Mouse (Mus musculus) forebrain, embryonic 13.5 days (tissue): ENCODE results near the gene Kif3a. TPM values are rescaled to one million over a fixed set of nuclear protein-coding genes. Genes with fewer than 3 reads are reported as not detected.

Experiments used
- ATAC-seq: fragments of 200-750 bp; cut with Nextera tagmentation; 2 replicates; pipeline ENCODE4 v1.8.0; 2017
- H3K27ac ChIP-seq: fragments of 300-500 bp; sonication (generic); 2 replicates; pipeline ENCODE4 v1.5.1; 2015; ENCODE audit warnings: inconsistent platforms, mild to moderate bottlenecking, moderate library complexity
- H3K27me3 ChIP-seq: fragments of 300-500 bp; sonication (generic); 2 replicates; pipeline ENCODE4 v1.6.1; 2015; ENCODE audit warnings: mild to moderate bottlenecking, inconsistent platforms
- H3K36me3 ChIP-seq: fragments of 300-500 bp; sonication (generic); 2 replicates; pipeline ENCODE4 v1.6.1; 2015; ENCODE audit warnings: mild to moderate bottlenecking, inconsistent platforms; ENCODE audit not compliant: poor library complexity, severe bottlenecking
- H3K4me1 ChIP-seq: fragments of 300-500 bp; sonication (generic); 2 replicates; pipeline ENCODE4 v1.6.1; 2015; ENCODE audit warnings: inconsistent platforms
- H3K4me2 ChIP-seq: fragments of 300-500 bp; sonication (generic); 2 replicates; pipeline ENCODE4 v1.6.1; 2015; ENCODE audit warnings: inconsistent platforms, mild to moderate bottlenecking, moderate library complexity
- H3K4me3 ChIP-seq: fragments of 300-500 bp; sonication (generic); 2 replicates; pipeline ENCODE4 v1.5.1; 2015; ENCODE audit warnings: mild to moderate bottlenecking, inconsistent platforms
- H3K9ac ChIP-seq: fragments of 300-500 bp; sonication (generic); 2 replicates; pipeline ENCODE4 v1.6.1; 2015; ENCODE audit warnings: mild to moderate bottlenecking, inconsistent platforms
- H3K9me3 ChIP-seq: fragments of 300-500 bp; sonication (generic); replicated peaks from 2 replicates; pipeline ENCODE4 v1.6.1; 2016; ENCODE audit warnings: inconsistent platforms
- WGBS: fragments of 180-500 bp; shearing (Covaris S2); methylation state at CpG from one replicate; pipeline ENCODE4 v1.1.7; 2015; 5-methylcytosine and 5-hydroxymethylcytosine counted together
- polyA plus RNA-seq: library from polyadenylated mRNA; unstranded; fragments of >200 nt; fragmentation: Nextera tagmentation; extraction: Ambion mirVana; gene quantifications from 2 replicates; pipeline ENCODE4 v1.2.1, GENCODE M21; 2015

The Kif3a gene
- polyA plus RNA-seq, 1 experiment from 2014 or later: 199 TPM

- Histone ChIP-seq H3K36me3 (peaks cover 94% of the 10 kb centered on the region), H3K4me3 (no peak overlapping the region), H3K27me3 (no peaks in the 10 kb centered on the region), H3K9me3 (no peaks in the 10 kb centered on the region), H3K4me1 (no peaks in the 10 kb centered on the region), H3K4me2 (no peak overlapping the region), H3K27ac (no peak overlapping the region), H3K9ac (no peak overlapping the region)
- WGBS: 40% methylated on average over 15 of the region's 15 CpGs
- ATAC-seq: no peak
Observed at GRCm38 (mm10) chr11:53590368-53590768, 23.2 kb downstream of the Kif3a start.

- peaks cover 91% of the 10 kb centered on the region for H3K36me3 ChIP-seq
- no peaks in the 10 kb centered on the region for H3K9me3 ChIP-seq
- no peaks in the 10 kb centered on the region for H3K4me1 ChIP-seq
- no peak for ATAC-seq
- H3K4me3 ChIP-seq: no peak overlapping the region
- H3K4me2 ChIP-seq: no peak overlapping the region
- WGBS: 94% methylated on average over 5 of the region's 5 CpGs
- no peaks in the 10 kb centered on the region for H3K27me3 ChIP-seq
- no peak overlapping the region for H3K27ac ChIP-seq
- H3K9ac ChIP-seq: no peak overlapping the region
Observed at GRCm38 (mm10) chr11:53591116-53591515, 23.9 kb downstream of the Kif3a start.

GRCm38 (mm10) chr11:53604983-53605382, 37.8 kb downstream of the Kif3a start:
- 91% methylated on average over 3 of the region's 3 CpGs for WGBS
- H3K4me1 ChIP-seq: peaks cover 7% of the 10 kb centered on the region
- peaks cover 30% of the 10 kb centered on the region for H3K36me3 ChIP-seq
- H3K9ac ChIP-seq: no peak overlapping the region
- no peak for ATAC-seq
- H3K9me3 ChIP-seq: no peaks in the 10 kb centered on the region
- H3K27ac ChIP-seq: no peak overlapping the region
- H3K27me3 ChIP-seq: no peaks in the 10 kb centered on the region
- no peak overlapping the region for H3K4me2 ChIP-seq
- no peak overlapping the region for H3K4me3 ChIP-seq

GRCm38 (mm10) chr11:53605609-53606008, 38.4 kb downstream of the Kif3a start:
- Histone ChIP-seq H3K4me1 (peaks cover 7% of the 10 kb centered on the region), H3K9ac (no peak overlapping the region), H3K27ac (no peak overlapping the region), H3K4me3 (no peak overlapping the region), H3K9me3 (no peaks in the 10 kb centered on the region), H3K27me3 (no peaks in the 10 kb centered on the region), H3K36me3 (peaks cover 23% of the 10 kb centered on the region), H3K4me2 (peak overlapping the region; percentile 31)
- 9% methylated on average over 12 of the region's 12 CpGs for WGBS
- ATAC-seq: no peak

- H3K4me1 ChIP-seq: peaks cover 7% of the 10 kb centered on the region
- H3K27me3 ChIP-seq: no peaks in the 10 kb centered on the region
- no peaks in the 10 kb centered on the region for H3K9me3 ChIP-seq
- H3K36me3 ChIP-seq: 0 out of 2 replicates have a peak, but pooled peaks cover 3% of the 10 kb centered on the region
- 81% methylated on average over 6 of the region's 6 CpGs for WGBS
- no peak overlapping the region for H3K27ac ChIP-seq
- H3K4me2 ChIP-seq: no peak overlapping the region
- no peak overlapping the region for H3K9ac ChIP-seq
- H3K4me3 ChIP-seq: no peak overlapping the region
- ATAC-seq: no peak
Observed at GRCm38 (mm10) chr11:53609231-53609630, 42.1 kb downstream of the Kif3a start.

GRCm38 (mm10) chr11:53609672-53610071, 42.5 kb downstream of the Kif3a start:
- Histone ChIP-seq H3K4me1 (peaks cover 7% of the 10 kb centered on the region), H3K4me2 (no peak overlapping the region), H3K4me3 (no peak overlapping the region), H3K27me3 (no peaks in the 10 kb centered on the region), H3K27ac (no peak overlapping the region), H3K36me3 (no peaks in the 10 kb centered on the region), H3K9ac (no peak overlapping the region), H3K9me3 (no peaks in the 10 kb centered on the region)
- WGBS: 85% methylated on average over 3 of the region's 3 CpGs
- no peak for ATAC-seq

- ATAC-seq: no peak
- H3K4me2 ChIP-seq: no peak overlapping the region
- H3K9ac ChIP-seq: no peak overlapping the region
- no peak overlapping the region for H3K27ac ChIP-seq
- no peaks in the 10 kb centered on the region for H3K36me3 ChIP-seq
- no peaks in the 10 kb centered on the region for H3K9me3 ChIP-seq
- no peaks in the 10 kb centered on the region for H3K4me1 ChIP-seq
- 57% methylated on average over 6 of the region's 6 CpGs for WGBS
- H3K4me3 ChIP-seq: no peak overlapping the region
- H3K27me3 ChIP-seq: no peaks in the 10 kb centered on the region
Observed at GRCm38 (mm10) chr11:53615172-53615571, 48.0 kb downstream of the Kif3a start.

- WGBS: 95% methylated on average over 8 of the region's 8 CpGs
- Histone ChIP-seq H3K9me3 (no peaks in the 10 kb centered on the region), H3K4me1 (no peaks in the 10 kb centered on the region), H3K36me3 (no peaks in the 10 kb centered on the region), H3K27ac (no peak overlapping the region), H3K4me2 (no peak overlapping the region), H3K4me3 (no peak overlapping the region), H3K27me3 (no peaks in the 10 kb centered on the region), H3K9ac (no peak overlapping the region)
- ATAC-seq: no peak
Observed at GRCm38 (mm10) chr11:53615575-53615974, 48.4 kb downstream of the Kif3a start.

GRCm38 (mm10) chr11:53616748-53617558, 49.8 kb downstream of the Kif3a start:
- no peak for ATAC-seq
- Histone ChIP-seq H3K27ac (no peak overlapping the region), H3K4me3 (no peak overlapping the region), H3K9ac (no peak overlapping the region), H3K36me3 (no peaks in the 10 kb centered on the region), H3K9me3 (no peaks in the 10 kb centered on the region), H3K4me2 (no peak overlapping the region), H3K4me1 (no peaks in the 10 kb centered on the region), H3K27me3 (no peaks in the 10 kb centered on the region)
- 92% methylated on average over 8 of the region's 8 CpGs for WGBS

GRCm38 (mm10) chr11:53617562-53618109, 50.5 kb downstream of the Kif3a start:
- no peaks in the 10 kb centered on the region for H3K36me3 ChIP-seq
- H3K9me3 ChIP-seq: no peaks in the 10 kb centered on the region
- no peaks in the 10 kb centered on the region for H3K27me3 ChIP-seq
- H3K4me1 ChIP-seq: no peaks in the 10 kb centered on the region
- H3K4me3 ChIP-seq: no peak overlapping the region
- ATAC-seq: no peak
- 64% methylated on average over 4 of the region's 4 CpGs for WGBS
- no peak overlapping the region for H3K4me2 ChIP-seq
- no peak overlapping the region for H3K9ac ChIP-seq
- H3K27ac ChIP-seq: no peak overlapping the region

GRCm38 (mm10) chr11:53618619-53619198, 51.5 kb downstream of the Kif3a start, which contains the start of gene Il4:
Il4 (minus strand) TSS chr11:53618669.
- Histone ChIP-seq H3K9ac (no peak within 1 kb of the TSS), H3K9me3 (no peaks in the 10 kb centered on the region), H3K27me3 (no peaks in the 10 kb centered on the region), H3K36me3 (no peaks in the 10 kb centered on the region), H3K4me1 (no peaks in the 10 kb centered on the region), H3K4me3 (no peak within 1 kb of the TSS), H3K4me2 (no peak within 1 kb of the TSS), H3K27ac (no peak within 1 kb of the TSS)
- 79% methylated on average over 7 of the region's 7 CpGs for WGBS
- ATAC-seq: no peak

GRCm38 (mm10) chr11:53619428-53619827, 52.2 kb downstream of the Kif3a start:
- H3K27me3 ChIP-seq: no peaks in the 10 kb centered on the region
- H3K9me3 ChIP-seq: no peaks in the 10 kb centered on the region; the same call in 1 of the 2 replicates
- 72% methylated on average over 6 of the region's 6 CpGs for WGBS
- H3K4me2 ChIP-seq: no peak overlapping the region
- ATAC-seq: no peak
- no peaks in the 10 kb centered on the region for H3K36me3 ChIP-seq
- no peak overlapping the region for H3K4me3 ChIP-seq
- H3K4me1 ChIP-seq: no peaks in the 10 kb centered on the region
- H3K27ac ChIP-seq: no peak overlapping the region
- H3K9ac ChIP-seq: no peak overlapping the region
